Mouse (Mus musculus) CH12.LX (cell line): ENCODE measurements around the gene Tmem50a. TPM values are rescaled to one million over a fixed set of nuclear protein-coding genes. Genes with fewer than 3 reads are reported as not detected.

ENCODE experiments used
- DNase-seq: peaks from one replicate; pipeline ENCODE4 v3.0.0-alpha.2; 2013; ENCODE audit errors: extremely low read depth
- H3K27ac ChIP-seq: 2 replicates; pipeline ENCODE4 v1.5.1; 2012; ENCODE audit warnings: low read depth, mild to moderate bottlenecking, control low read depth, moderate library complexity; ENCODE audit not compliant: insufficient read depth
- H3K27me3 ChIP-seq: replicated peaks from 2 replicates; pipeline ENCODE3; 2012; ENCODE audit warnings: inconsistent platforms
- H3K36me3 ChIP-seq, 2 experiments: replicated peaks in 1 of 2; 2 replicates each; pipeline versions ENCODE3 to v1.6.1; 2012; ENCODE audit warnings: inconsistent platforms in 1 of 2, low read length in 1 of 2, mild to moderate bottlenecking in 1 of 2, mixed read lengths in 1 of 2, moderate library complexity in 1 of 2; ENCODE audit not compliant: control insufficient read depth in 1 of 2, insufficient read depth in 1 of 2
- H3K4me1 ChIP-seq, 2 experiments: 2 replicates each; pipeline ENCODE4 v1.6.1; 2012; ENCODE audit warnings: inconsistent platforms in 1 of 2, moderate library complexity in 1 of 2; ENCODE audit not compliant: insufficient read depth in 2 of 2, control insufficient read depth in 1 of 2
- H3K4me2 ChIP-seq: 2 replicates; pipeline ENCODE4 v1.6.1; 2012; ENCODE audit warnings: low read depth, mild to moderate bottlenecking, control low read depth; ENCODE audit not compliant: poor library complexity, insufficient read depth, severe bottlenecking
- H3K4me3 ChIP-seq, 3 experiments: fragments of 150-350 bp in 1 of 3; sonication (generic) in 1 of 3; replicated peaks in 1 of 3; 2 replicates each; pipeline versions ENCODE3 to v1.5.1; 2011 to 2012; ENCODE audit warnings: low read depth in 2 of 3, low read length in 2 of 3, mild to moderate bottlenecking in 2 of 3, moderate library complexity in 2 of 3, control low read depth in 1 of 3, improper control_type of control experiment in 1 of 3, inconsistent platforms in 1 of 3, mixed read lengths in 1 of 3; ENCODE audit not compliant: poor library complexity in 1 of 3
- H3K79me2 ChIP-seq: replicated peaks from 2 replicates; pipeline ENCODE4 v1.6.1; 2012; ENCODE audit warnings: mild to moderate bottlenecking, moderate library complexity; ENCODE audit not compliant: control insufficient read depth, poor library complexity, insufficient read depth, severe bottlenecking; ENCODE audit errors: extremely low read depth
- H3K9ac ChIP-seq: 2 replicates; pipeline ENCODE4 v1.6.1; 2012; ENCODE audit warnings: low read depth, mild to moderate bottlenecking, control low read depth, moderate library complexity; ENCODE audit not compliant: insufficient read depth
- H3K9me3 ChIP-seq: replicated peaks from 2 replicates; pipeline ENCODE3; 2012; ENCODE audit warnings: low read length, inconsistent platforms, mixed read lengths
- CHD1 ChIP-seq: IDR thresholded peaks from 2 replicates; pipeline ENCODE4 v1.6.1; 2012; ENCODE audit warnings: low read depth, low read length, improper control_type of control experiment, inconsistent platforms
- CTCF ChIP-seq, 2 experiments: IDR thresholded peaks in 1 of 2; conservative IDR thresholded peaks in 1 of 2; 2 replicates each; pipeline ENCODE4 v1.5.1; 2011 to 2012; ENCODE audit warnings: low read depth in 2 of 2, low read length in 2 of 2, improper control_type of control experiment in 1 of 2, inconsistent platforms in 1 of 2, mild to moderate bottlenecking in 1 of 2, moderate library complexity in 1 of 2
- E2F4 ChIP-seq: IDR thresholded peaks from 2 replicates; pipeline ENCODE4 v1.6.1; 2011; ENCODE audit warnings: low read depth, low read length, improper control_type of control experiment; ENCODE audit not compliant: insufficient replicate concordance
- ELF1 ChIP-seq: IDR thresholded peaks from 2 replicates; pipeline ENCODE4 v1.6.1; 2014; ENCODE audit warnings: low read depth, mild to moderate bottlenecking, inconsistent platforms, low read length, improper control_type of control experiment
- EP300 ChIP-seq: IDR thresholded peaks from 2 replicates; pipeline ENCODE4 v1.6.1; 2011; ENCODE audit warnings: low read length, improper control_type of control experiment
- ETS1 ChIP-seq: conservative IDR thresholded peaks from 2 replicates; pipeline ENCODE4 v1.6.1; 2012; ENCODE audit warnings: low read depth, mild to moderate bottlenecking, inconsistent platforms, low read length, improper control_type of control experiment, moderate library complexity
- GABPA ChIP-seq: IDR thresholded peaks from 2 replicates; pipeline ENCODE4 v1.6.1; 2012; ENCODE audit warnings: low read depth, low read length, improper control_type of control experiment, inconsistent platforms; ENCODE audit not compliant: insufficient replicate concordance
- HCFC1 ChIP-seq: IDR thresholded peaks from 2 replicates; pipeline ENCODE4 v1.6.1; 2012; ENCODE audit warnings: low read depth, mild to moderate bottlenecking, inconsistent platforms, low read length, improper control_type of control experiment
- IRF4 ChIP-seq: IDR thresholded peaks from 2 replicates; pipeline ENCODE4 v1.6.1; 2014; ENCODE audit warnings: low read depth, mild to moderate bottlenecking, inconsistent platforms, low read length, improper control_type of control experiment
- KAT2A ChIP-seq: IDR thresholded peaks from 2 replicates; pipeline ENCODE4 v1.6.1; 2012; ENCODE audit warnings: low read length, improper control_type of control experiment, inconsistent platforms; ENCODE audit not compliant: insufficient replicate concordance
- MAX ChIP-seq: IDR thresholded peaks from 2 replicates; pipeline ENCODE4 v1.6.1; 2011; ENCODE audit warnings: low read length, improper control_type of control experiment
- MEF2A ChIP-seq: IDR thresholded peaks from 2 replicates; pipeline ENCODE4 v1.6.1; 2014; ENCODE audit warnings: low read depth, mild to moderate bottlenecking, inconsistent platforms, low read length, improper control_type of control experiment, borderline replicate concordance
- NELFE ChIP-seq: IDR thresholded peaks from 2 replicates; pipeline ENCODE4 v1.6.1; 2011; ENCODE audit warnings: low read depth, low read length, improper control_type of control experiment
- NRF1 ChIP-seq: IDR thresholded peaks from 2 replicates; pipeline ENCODE4 v1.6.1; 2014; ENCODE audit warnings: low read depth, mild to moderate bottlenecking, inconsistent platforms, low read length, improper control_type of control experiment, moderate library complexity
- PAX5 ChIP-seq: IDR thresholded peaks from 2 replicates; pipeline ENCODE4 v1.6.1; 2012; ENCODE audit warnings: low read length, inconsistent platforms, mixed read lengths
- POLR2A ChIP-seq: IDR thresholded peaks from 2 replicates; pipeline ENCODE4 v1.6.1; 2011; ENCODE audit warnings: low read depth, mild to moderate bottlenecking, improper control_type of control experiment, low read length
- POLR2AphosphoS2 ChIP-seq: IDR thresholded peaks from 2 replicates; pipeline ENCODE4 v1.6.1; 2011; ENCODE audit warnings: low read depth, low read length, improper control_type of control experiment
- RAD21 ChIP-seq: IDR thresholded peaks from 2 replicates; pipeline ENCODE4 v1.6.1; 2011; ENCODE audit warnings: low read depth, mild to moderate bottlenecking, low read length, improper control_type of control experiment, moderate library complexity
- RCOR1 ChIP-seq: conservative IDR thresholded peaks from 2 replicates; pipeline ENCODE4 v1.6.1; 2012; ENCODE audit warnings: low read depth, mild to moderate bottlenecking, inconsistent platforms, low read length, improper control_type of control experiment
- SMC3 ChIP-seq: IDR thresholded peaks from 2 replicates; pipeline ENCODE4 v1.6.1; 2011; ENCODE audit warnings: low read depth, low read length, improper control_type of control experiment
- UBTF ChIP-seq: IDR thresholded peaks from 2 replicates; pipeline ENCODE4 v1.6.1; 2012; ENCODE audit warnings: low read depth, mild to moderate bottlenecking, inconsistent platforms, low read length, improper control_type of control experiment, moderate library complexity
- USF1 ChIP-seq: IDR thresholded peaks from 2 replicates; pipeline ENCODE4 v1.6.1; 2014; ENCODE audit warnings: low read depth, mild to moderate bottlenecking, inconsistent platforms, low read length, improper control_type of control experiment
- USF2 ChIP-seq: conservative IDR thresholded peaks from 2 replicates; pipeline ENCODE4 v1.6.1; 2011; ENCODE audit warnings: low read depth, low read length, improper control_type of control experiment
- ZMIZ1 ChIP-seq: IDR thresholded peaks from 2 replicates; pipeline ENCODE4 v1.6.1; 2012; ENCODE audit warnings: low read depth, mild to moderate bottlenecking, inconsistent platforms, low read length, improper control_type of control experiment
- ZNF384 ChIP-seq: IDR thresholded peaks from 2 replicates; pipeline ENCODE4 v1.6.1; 2012; ENCODE audit warnings: low read depth, low read length, improper control_type of control experiment, inconsistent platforms
- dilution Hi-C: fragments of 300-500 bp; cut with MboI; formaldehyde crosslinking; loops from 2 replicates; pipeline ENCODE4 v1.14.3; 2020; ENCODE audit warnings: low sequenced_read_pairs; ENCODE audit not compliant: extremely low pct_unique_long_range_greater_than_20kb, extremely low pct_ligation_motif_present
- in situ Hi-C: fragments of 300-500 bp; cut with MboI; formaldehyde crosslinking; loops from 3 replicates; pipeline ENCODE4 v1.14.3; 2019; ENCODE audit warnings: low sequenced_read_pairs, low pct_ligation_motif_present, low pct_unique_long_range_greater_than_20kb, mixed read lengths
- polyA plus RNA-seq: library from polyadenylated mRNA; unstranded; fragments of >175 nt; gene quantifications from 2 replicates; pipeline ENCODE4 v1.2.1, GENCODE M21; 2012; ENCODE audit warnings: low read depth; ENCODE audit not compliant: insufficient read length
- total RNA-seq, 2 experiments: library from RNA; depleted of rRNA; stranded (reverse); fragments of 300-350 nt in 1 of 2; fragments of >200 nt in 1 of 2; gene quantifications; 2 replicates each; pipeline ENCODE4 v1.2.3; 2012 to 2014

Gene Tmem50a
- total and polyA plus RNA-seq, 3 experiments, result 95.8 to 133 (median 131) TPM

DNA sequence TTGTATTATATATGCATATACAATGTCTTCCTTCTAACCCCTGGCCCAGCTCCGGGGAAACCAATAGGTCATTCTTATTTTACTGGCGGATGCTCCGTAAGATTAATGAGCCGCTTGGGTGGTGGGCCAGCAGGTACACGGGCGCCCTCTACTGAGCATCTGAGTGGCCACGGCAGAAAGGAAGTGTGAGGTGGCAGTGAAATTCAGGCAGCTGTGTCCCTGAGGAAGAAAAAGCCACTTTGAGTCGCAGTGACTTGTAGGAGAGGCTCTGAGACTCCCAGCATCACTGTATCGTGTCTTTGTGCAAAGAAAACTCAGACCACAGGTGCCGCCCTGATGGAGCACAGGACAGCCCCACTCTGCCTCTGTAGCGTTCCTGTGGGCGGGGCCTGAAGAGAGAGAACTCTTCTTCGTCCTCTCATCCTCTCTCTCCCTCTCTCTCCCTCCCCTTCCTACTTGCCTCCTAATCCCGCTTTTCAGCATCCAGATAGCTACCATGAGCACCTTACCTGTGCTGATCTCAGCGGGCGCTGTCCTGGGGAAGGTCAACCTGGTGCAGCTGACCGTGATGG lies 35.3 kb downstream of the Tmem50a start (continued):
- TF ChIP-seq MAX (no peak), USF1 (no peak), E2F4 (no peak), NRF1 (no peak), KAT2A (no peak), MEF2A (0 out of 2 replicates have a peak, but pooled peaks have one; percentile 25), UBTF (no peak)

DNA sequence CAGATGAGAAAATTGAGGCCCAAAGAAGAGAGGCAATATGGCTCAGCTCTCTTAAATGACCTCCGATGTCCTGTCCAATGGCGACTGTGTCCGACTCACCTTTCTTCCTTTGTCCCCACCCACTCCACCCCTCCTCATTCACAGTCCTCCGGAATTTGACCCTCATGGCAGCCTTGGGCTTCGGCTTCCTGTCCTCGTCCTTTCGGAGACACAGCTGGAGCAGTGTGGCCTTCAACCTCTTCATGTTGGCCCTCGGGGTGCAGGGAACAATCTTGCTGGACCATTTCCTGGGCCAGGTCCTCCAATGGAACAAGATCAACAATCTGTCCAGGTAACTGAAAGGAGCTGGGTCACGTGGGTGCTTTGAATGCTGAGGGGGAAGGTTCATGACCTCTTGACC lies 38.7 kb downstream of the Tmem50a start:
- dilution Hi-C loops (no loop called here), in situ Hi-C loops (loop anchor here (10.0 kb wide), 1 partner anchor 71 kb away; no protein-coding TSS in a partner anchor)
- Histone ChIP-seq H3K27me3 (no peaks in the 10 kb centered on the region), H3K9me3 (no peaks in the 10 kb centered on the region), H3K36me3 (no peaks in the 10 kb centered on the region), H3K27ac (no peak overlapping the region), H3K79me2 (no peaks in the 10 kb centered on the region), H3K4me1 (peaks cover 2 to 19% of the 10 kb centered on the region in 2 experiments; a peak in 3 of 4 replicates), H3K4me2 (no peak overlapping the region), H3K4me3 (no peak overlapping the region), H3K9ac (no peak overlapping the region)
- no peak for DNase-seq
- no peak for TF ChIP-seq IRF4
- TF ChIP-seq RCOR1, result no peak
- no peak for TF ChIP-seq ZNF384
- TF ChIP-seq CTCF (conservative IDR thresholded peaks at IDR 0.05 in 1 of 2, IDR thresholded peaks at IDR 0.05 in 1 of 2; ENCODE audit: low read depth in 2 of 2, low read length in 2 of 2), result no peak
- no peak for TF ChIP-seq KAT2A
- no peak for TF ChIP-seq MAX
- TF ChIP-seq NELFE, result no peak
- TF ChIP-seq POLR2A, result no peak
- no peak for TF ChIP-seq UBTF
- no peak for TF ChIP-seq MEF2A
- no peak for TF ChIP-seq SMC3
- TF ChIP-seq CHD1, result no peak
- TF ChIP-seq GABPA, result no peak

DNA sequence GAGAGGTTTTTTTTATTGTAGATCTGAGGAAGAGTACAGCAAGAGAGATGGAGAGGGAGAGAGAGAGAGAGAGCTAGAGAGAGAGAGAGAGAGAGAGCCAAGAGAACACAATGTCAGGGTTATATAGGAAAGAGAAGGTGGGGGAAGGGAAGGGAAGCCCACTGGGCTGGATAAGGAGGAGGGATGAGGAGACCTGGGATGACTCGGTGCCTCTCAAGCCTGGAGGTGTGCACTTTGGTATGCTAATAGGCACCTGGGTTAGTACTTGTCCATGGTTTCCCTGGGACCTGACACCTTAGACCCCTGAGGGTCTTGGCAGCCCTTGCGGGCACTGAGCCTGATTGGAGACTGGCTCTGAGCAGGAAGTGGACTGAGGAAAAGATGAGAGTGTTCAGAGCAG lies 42.9 kb downstream of the Tmem50a start:
- dilution Hi-C loops (no loop called here), in situ Hi-C loops (loop anchor here (10.0 kb wide), 1 partner anchor 67 kb away; no protein-coding TSS in a partner anchor)
- H3K27me3 ChIP-seq, result peaks cover 12% of the 10 kb centered on the region
- no peak overlapping the region for H3K4me3 ChIP-seq
- no peak for DNase-seq
- H3K27ac ChIP-seq, result no peak overlapping the region
- H3K9me3 ChIP-seq, result no peaks in the 10 kb centered on the region
- H3K79me2 ChIP-seq, result no peaks in the 10 kb centered on the region
- TF ChIP-seq HCFC1 (no peak), ELF1 (no peak), ETS1 (no peak), KAT2A (no peak), PAX5 (no peak), RAD21 (no peak), GABPA (no peak), SMC3 (no peak), ZMIZ1 (no peak), EP300 (no peak), MEF2A (no peak), USF2 (no peak), ZNF384 (no peak), MAX (no peak), POLR2AphosphoS2 (no peak), RCOR1 (no peak)
- H3K4me1 ChIP-seq, result peaks cover 0 to 18% of the 10 kb centered on the region in 2 experiments; a peak in 2 of 4 replicates
- no peak overlapping the region for H3K9ac ChIP-seq
- H3K4me2 ChIP-seq, result no peak overlapping the region
- no peaks in the 10 kb centered on the region for H3K36me3 ChIP-seq
